Mouse (Mus musculus) frontal cortex, adult (tissue): ENCODE data around the gene Gm10283.
A peak's percentile ranks its signal among the peaks of the same experiment; 100 is the strongest.
"Not testable (repeated sequence)": the region's sequence is repeated elsewhere in the genome, so short reads cannot be mapped to it uniquely, and the experiment has no call there.

Experiments
- ATAC-seq: cut with Nextera tagmentation; 2 replicates; pipeline ENCODE4 v1.9.2; 2017; ENCODE audit warnings: mild to moderate bottlenecking, moderate library complexity, mixed read lengths; ENCODE audit not compliant: low TSS enrichment

Gm10283 gene

DNA sequence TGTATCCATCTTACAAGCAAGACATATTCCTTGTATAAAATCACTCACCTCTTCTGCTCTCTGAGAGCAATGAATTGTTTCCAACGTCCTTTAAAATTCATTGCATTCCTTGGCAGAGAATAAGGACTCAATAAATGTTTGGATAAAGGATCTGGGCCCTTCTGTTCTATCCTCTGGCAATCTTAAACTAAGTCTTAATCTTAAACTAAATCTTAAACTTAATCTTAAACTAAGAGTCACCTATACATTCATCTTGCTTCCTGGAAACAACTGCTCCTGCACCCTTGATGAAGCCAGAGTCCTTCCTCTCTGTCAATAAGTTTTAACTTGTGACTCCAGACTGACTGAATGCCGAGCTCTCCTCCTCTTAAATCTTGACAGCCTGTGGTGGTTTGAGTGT, at the start of gene Gm10283:
Gene Gm10283 (minus strand): TSS at position 101 of the 400 bp plus-strand sequence.
- no peak for ATAC-seq

- ATAC-seq = no peak
These were observed 31.9 kb upstream of the Gm10283 start for GRCm38 (mm10) chr8:60534945-60535344.

- ATAC-seq = no peak
These were observed 15.3 kb upstream of the Gm10283 start for GRCm38 (mm10) chr8:60518286-60518685.

- ATAC-seq = peak; percentile 98
These were observed 2.9 kb upstream of the Gm10283 start, which contains the start of gene Aadat for GRCm38 (mm10) chr8:60505653-60506521. Aadat (plus strand) TSS chr8:60505932.

- ATAC-seq = not testable (repeated sequence)
These were observed 8.0 kb downstream of the Gm10283 start for GRCm38 (mm10) chr8:60495046-60495445.

GRCm38 (mm10) chr8:60494606-60495005, 8.4 kb downstream of the Gm10283 start:
- ATAC-seq = no peak

DNA sequence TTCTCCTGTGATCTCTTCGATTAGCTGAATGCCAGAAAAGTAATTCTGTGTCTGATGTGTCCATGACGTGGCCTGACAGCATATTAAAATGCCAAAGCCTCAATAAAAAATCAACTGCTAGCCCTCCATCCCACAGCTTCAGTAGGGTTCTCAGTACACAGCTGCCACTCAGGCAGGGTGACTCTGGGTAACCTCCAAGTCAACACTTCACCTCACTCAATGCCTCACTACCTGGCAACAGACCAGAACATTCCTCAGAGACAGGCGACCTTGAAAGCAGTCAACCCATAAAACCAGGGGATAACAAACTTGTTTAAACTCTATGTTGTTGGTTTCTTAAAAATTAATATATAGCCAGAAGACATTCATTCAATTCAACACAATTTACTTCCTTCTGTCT, 10.5 kb downstream of the Gm10283 start:
- ATAC-seq = no peak

- no peak for ATAC-seq
These were observed 11.1 kb downstream of the Gm10283 start for GRCm38 (mm10) chr8:60491871-60492270.

GRCm38 (mm10) chr8:60490147-60490546, 12.9 kb downstream of the Gm10283 start:
- no peak for ATAC-seq

DNA sequence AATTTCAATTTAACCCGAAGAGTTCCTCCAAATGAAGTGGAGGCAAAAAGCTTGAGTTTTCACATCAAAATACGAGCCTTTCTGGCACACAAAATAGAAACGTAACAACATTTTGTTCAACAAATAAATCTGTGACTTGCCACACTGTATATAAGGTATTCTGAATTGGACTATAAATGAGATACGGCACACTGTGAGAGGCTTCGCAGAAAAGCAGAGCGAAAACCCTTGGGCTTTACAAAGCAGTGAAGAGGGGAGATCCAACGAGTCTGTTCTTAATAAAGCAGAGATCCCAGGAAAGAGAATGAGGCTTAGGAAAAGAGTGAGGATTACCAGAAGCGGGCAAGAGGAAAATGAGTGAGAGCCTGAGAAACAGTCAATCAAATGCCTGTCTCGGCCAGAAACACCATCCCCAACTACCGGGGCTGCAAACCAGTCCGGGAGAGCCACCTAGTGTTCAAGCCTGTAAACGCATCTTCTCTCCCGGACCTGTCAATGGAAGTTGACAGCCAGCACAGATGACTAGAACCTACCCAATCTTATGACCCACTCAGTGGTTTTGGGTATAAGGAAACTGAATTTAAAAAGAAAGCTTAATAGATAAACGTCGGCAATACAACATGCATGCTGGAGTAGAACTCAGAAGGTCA, 36.2 kb downstream of the Gm10283 start:
- peak; percentile 99 for ATAC-seq

- ATAC-seq = no peak
These were observed 53.7 kb downstream of the Gm10283 start for GRCm38 (mm10) chr8:60449296-60449695.

DNA sequence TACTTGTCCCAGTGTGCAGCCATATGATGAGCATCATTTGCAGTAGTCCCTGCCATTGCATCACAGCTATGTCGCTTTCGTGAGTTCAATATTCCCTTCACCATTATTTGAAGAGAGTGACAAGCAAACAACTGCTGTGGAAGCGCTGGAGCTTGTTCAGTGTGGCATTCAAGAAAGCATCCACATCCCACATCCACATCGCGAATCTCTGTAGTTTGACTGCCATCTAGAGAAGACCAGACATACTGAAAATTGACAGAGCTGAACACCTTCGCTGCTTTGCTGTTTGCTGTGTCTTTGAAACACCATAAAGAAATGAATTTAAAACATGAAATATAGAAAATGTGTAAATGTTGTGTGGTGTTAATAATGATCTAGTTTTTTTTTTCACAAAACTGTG, 58.0 kb downstream of the Gm10283 start:
- peak; percentile 99 for ATAC-seq

DNA sequence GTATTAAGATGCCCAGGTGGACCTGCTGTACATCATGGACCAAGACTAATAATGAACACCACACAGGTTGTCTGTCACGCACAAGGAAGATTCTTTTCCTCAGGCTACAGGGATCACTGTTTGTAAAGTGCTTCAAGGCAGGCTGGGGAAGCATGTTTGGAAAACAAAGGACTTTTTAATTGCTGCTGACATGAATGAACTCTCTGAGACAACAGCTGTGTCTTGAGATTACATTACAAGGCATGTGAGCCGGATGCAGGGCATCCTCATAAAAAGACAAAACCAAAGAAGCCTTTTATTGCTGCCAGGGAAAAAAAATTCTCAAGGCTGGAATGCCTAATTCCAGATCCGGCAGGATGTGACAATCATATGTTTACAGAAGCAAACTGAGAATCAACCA, 64.4 kb downstream of the Gm10283 start:
- no peak for ATAC-seq

DNA sequence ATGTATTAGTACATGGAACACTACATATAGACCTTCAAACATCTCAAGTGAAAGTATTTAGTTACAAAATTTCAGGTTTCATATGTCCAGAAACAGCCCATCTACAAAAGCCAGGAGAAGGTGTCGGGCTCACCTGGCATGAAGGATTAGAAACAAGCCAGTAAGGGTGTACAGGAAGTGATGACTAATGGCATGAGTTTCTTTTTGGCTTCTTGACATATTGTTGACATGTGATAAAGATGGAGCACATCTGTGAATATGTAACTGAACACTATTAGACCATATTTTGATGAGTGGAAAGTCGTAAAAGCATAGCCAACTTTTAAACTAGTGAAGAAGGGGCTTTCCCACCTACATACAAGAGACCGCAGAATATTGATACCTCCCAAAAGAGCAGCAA, 66.1 kb downstream of the Gm10283 start:
- no peak for ATAC-seq

DNA sequence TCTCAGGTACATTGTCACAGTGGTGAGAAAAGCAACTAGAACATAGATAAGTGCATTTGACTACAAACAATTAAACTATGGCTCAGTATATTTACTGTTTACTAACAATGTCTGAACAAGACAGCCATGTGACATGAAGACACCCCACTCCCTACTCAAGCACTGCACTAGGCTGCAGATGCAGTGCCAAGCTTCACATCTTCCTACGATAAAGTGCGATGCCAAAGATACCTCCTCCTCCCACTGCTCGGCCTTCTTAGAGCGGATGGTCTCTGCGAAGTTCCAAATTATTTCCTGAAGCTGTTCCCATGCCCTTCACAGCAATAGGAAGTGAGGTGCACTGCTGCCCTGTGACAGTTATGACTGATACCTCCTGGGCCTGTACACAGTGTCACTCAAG, 70.3 kb downstream of the Gm10283 start:
- peak; percentile 91 for ATAC-seq

- ATAC-seq = no peak
These were observed 96.6 kb downstream of the Gm10283 start for GRCm38 (mm10) chr8:60406358-60406757.

DNA sequence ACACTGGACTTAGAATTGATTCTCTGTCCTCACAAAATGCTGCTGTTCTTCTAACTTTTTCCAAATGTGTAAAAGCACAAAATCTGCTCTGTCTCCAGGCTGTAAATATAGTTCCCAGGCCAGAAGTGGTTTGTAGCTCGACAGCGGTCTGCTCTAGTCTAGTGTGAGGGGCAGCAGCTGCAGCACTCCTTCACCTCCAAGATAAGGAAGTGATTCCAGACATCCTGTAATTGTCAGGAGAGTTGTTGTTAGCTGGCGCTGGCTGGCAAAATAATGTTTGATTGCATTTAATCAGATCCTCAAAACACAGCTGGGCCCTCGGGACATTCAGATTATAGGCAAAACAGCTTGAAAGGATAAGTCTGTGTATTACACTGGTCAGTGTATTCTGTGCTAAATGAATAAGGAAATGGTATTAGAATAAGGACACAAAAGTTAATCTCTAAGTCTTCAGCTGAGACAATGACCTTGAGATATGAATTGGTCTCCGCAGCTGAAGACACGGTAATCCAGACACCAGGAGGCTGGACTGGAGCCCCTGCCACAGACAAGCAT, 97.9 kb downstream of the Gm10283 start:
- ATAC-seq = no peak

- ATAC-seq = no peak
These were observed 109.3 kb downstream of the Gm10283 start for GRCm38 (mm10) chr8:60393675-60394074.

- no peak for ATAC-seq
These were observed 116.4 kb downstream of the Gm10283 start for GRCm38 (mm10) chr8:60386589-60386988.
